Mouse (Mus musculus) forebrain, embryonic 14.5 days (tissue): ENCODE measurements around the gene 1700029I15Rik. TPM values are rescaled to one million over a fixed set of nuclear protein-coding genes. Genes with fewer than 3 reads are reported as not detected.

ENCODE experiments used
- ATAC-seq: fragments of 200-750 bp; cut with Nextera tagmentation; 2 replicates; pipeline ENCODE4 v1.8.0; 2017; ENCODE audit warnings: mild to moderate bottlenecking, moderate library complexity
- DNase-seq: peaks from one replicate; pipeline ENCODE4 v3.0.0-alpha.2; 2015; ENCODE audit warnings: low spot score
- H3K27ac ChIP-seq: fragments of 300-500 bp; sonication (generic); 2 replicates; pipeline ENCODE4 v1.5.1; 2014; ENCODE audit warnings: low read depth, mild to moderate bottlenecking, control low read depth, low read length, moderate library complexity
- H3K27me3 ChIP-seq: fragments of 300-500 bp; sonication (generic); replicated peaks from 2 replicates; pipeline ENCODE4 v1.6.1; 2014; ENCODE audit warnings: low read length, control low read depth, mixed read lengths; ENCODE audit not compliant: control insufficient read depth, insufficient read depth
- H3K36me3 ChIP-seq: fragments of 300-500 bp; sonication (generic); 2 replicates; pipeline ENCODE4 v1.6.1; 2014; ENCODE audit warnings: low read length, control low read depth; ENCODE audit not compliant: control insufficient read depth, insufficient read depth
- H3K4me1 ChIP-seq: fragments of 300-500 bp; sonication (generic); 2 replicates; pipeline ENCODE4 v1.6.1; 2014; ENCODE audit warnings: antibody characterized with exemption, low read length, control low read depth; ENCODE audit not compliant: control insufficient read depth, insufficient read depth
- H3K4me2 ChIP-seq: fragments of 300-500 bp; sonication (generic); 2 replicates; pipeline ENCODE4 v1.6.1; 2014; ENCODE audit warnings: mild to moderate bottlenecking, control low read depth, low read length
- H3K4me3 ChIP-seq: fragments of 300-500 bp; sonication (generic); 2 replicates; pipeline ENCODE4 v1.5.1; 2014; ENCODE audit warnings: low read depth, low read length, control low read depth
- H3K9ac ChIP-seq: fragments of 300-500 bp; sonication (generic); 2 replicates; pipeline ENCODE4 v1.6.1; 2014; ENCODE audit warnings: mild to moderate bottlenecking, low read length, control low read depth, moderate library complexity
- H3K9me3 ChIP-seq: fragments of 300-500 bp; sonication (generic); replicated peaks from 2 replicates; pipeline ENCODE4 v1.6.1; 2016; ENCODE audit warnings: low read length, control low read depth, mixed read lengths; ENCODE audit not compliant: control insufficient read depth
- WGBS: fragments of 180-500 bp; shearing (Covaris S2); extraction: QIAGEN DNeasy Blood & Tissue Kit; methylation state at CpG from one replicate; pipeline ENCODE4 v1.1.7; 2014; 5-methylcytosine and 5-hydroxymethylcytosine counted together
- polyA plus RNA-seq: library from polyadenylated mRNA; unstranded; fragments of >200 nt; fragmentation: Nextera tagmentation; extraction: Ambion mirVana; gene quantifications from 2 replicates; pipeline ENCODE4 v1.2.1, GENCODE M21; 2014

Gene 1700029I15Rik
- polyA plus RNA-seq, 1 experiment from 2014 or later = 3.7 TPM

DNA sequence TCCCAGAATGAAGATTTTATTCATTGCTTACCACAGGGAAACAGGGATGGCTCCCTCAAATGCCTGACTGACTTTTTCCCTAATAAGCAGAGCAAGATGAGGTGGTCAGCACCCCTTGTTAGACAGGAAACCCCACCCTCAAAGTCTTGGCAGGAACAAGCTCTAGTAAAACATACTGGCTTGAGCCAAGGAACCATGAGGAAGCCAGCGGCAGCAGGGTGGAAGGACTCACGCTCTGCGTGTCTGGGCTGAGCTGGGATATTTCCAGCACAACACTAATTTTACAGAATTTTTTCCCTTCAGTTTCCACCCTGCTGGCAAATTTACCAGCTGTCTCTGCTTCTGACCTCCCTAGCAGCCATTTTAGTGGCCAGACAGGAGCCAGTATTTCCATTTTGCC is 44.1 kb downstream of the 1700029I15Rik start:
- WGBS = 85% methylated on average over 3 of the region's 3 CpGs
- no peak overlapping the region for H3K9ac ChIP-seq
- H3K27ac ChIP-seq = 0 out of 2 replicates have a peak overlapping the region, but pooled peaks have one; percentile 6
- H3K9me3 ChIP-seq = no peaks in the 10 kb centered on the region
- DNase-seq (no peak), ATAC-seq (no peak)
- H3K27me3 ChIP-seq = no peaks in the 10 kb centered on the region
- peaks cover 39% of the 10 kb centered on the region for H3K4me1 ChIP-seq
- no peak overlapping the region for H3K4me3 ChIP-seq
- H3K4me2 ChIP-seq = no peak overlapping the region
- peaks cover 33% of the 10 kb centered on the region for H3K36me3 ChIP-seq

DNA sequence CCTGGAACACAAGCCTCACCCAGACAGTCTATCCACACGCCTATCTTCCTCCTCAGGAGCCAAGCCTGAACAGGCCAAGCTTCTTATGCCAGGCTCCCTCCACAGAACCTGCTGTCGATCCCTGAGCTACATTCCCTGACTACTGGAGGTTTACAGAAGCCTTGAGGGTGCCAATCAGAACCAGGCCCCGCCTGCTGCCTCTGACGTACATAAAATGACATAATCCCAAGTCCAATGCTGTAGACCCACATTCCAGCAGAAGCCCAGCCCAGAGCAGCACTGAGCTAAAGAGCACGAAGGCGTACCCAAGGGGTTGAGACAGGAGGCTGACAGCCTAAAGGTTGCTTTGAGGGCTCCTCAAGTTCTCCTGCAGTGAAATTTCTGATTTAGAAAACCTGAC is 45.5 kb downstream of the 1700029I15Rik start:
- H3K9me3 ChIP-seq = no peaks in the 10 kb centered on the region
- no peak overlapping the region for H3K4me2 ChIP-seq
- 0 out of 2 replicates have a peak overlapping the region, but pooled peaks have one; percentile 30 for H3K27ac ChIP-seq
- H3K27me3 ChIP-seq = no peaks in the 10 kb centered on the region
- H3K9ac ChIP-seq = no peak overlapping the region
- ATAC-seq (peak; percentile 37), DNase-seq (peak; percentile 76)
- H3K4me3 ChIP-seq = no peak overlapping the region
- H3K4me1 ChIP-seq = peaks cover 53% of the 10 kb centered on the region
- peaks cover 18% of the 10 kb centered on the region for H3K36me3 ChIP-seq
- WGBS = 51% methylated on average over 6 of the region's 6 CpGs

DNA sequence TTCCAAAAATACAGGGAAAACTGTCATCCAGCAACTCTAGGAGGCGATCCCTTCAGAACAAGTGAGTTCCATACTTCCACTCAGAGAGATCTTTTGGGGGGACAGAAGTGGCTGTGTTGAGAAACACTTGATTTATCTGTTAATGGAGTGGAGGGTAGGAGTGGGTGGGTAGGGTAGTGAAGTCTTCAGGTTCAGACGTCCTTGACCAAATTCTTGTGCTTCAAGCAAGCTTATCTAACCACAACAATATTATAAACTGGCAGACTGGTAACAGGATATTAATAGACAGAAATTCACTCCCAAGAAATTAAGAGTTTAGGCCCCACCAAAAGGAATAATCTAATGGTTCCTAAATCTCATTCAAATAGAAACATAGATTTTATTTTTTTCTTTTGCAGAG is 47.8 kb downstream of the 1700029I15Rik start:
- H3K36me3 ChIP-seq = peaks cover 9% of the 10 kb centered on the region
- 0 out of 2 replicates have a peak, but pooled peaks cover 2% of the 10 kb centered on the region for H3K27me3 ChIP-seq
- no peak overlapping the region for H3K27ac ChIP-seq
- ATAC-seq (no peak), DNase-seq (no peak)
- H3K4me2 ChIP-seq = no peak overlapping the region
- H3K9ac ChIP-seq = no peak overlapping the region
- no peaks in the 10 kb centered on the region for H3K9me3 ChIP-seq
- peaks cover 40% of the 10 kb centered on the region for H3K4me1 ChIP-seq
- 86% methylated on average over 2 of the region's 2 CpGs for WGBS
- no peak overlapping the region for H3K4me3 ChIP-seq

DNA sequence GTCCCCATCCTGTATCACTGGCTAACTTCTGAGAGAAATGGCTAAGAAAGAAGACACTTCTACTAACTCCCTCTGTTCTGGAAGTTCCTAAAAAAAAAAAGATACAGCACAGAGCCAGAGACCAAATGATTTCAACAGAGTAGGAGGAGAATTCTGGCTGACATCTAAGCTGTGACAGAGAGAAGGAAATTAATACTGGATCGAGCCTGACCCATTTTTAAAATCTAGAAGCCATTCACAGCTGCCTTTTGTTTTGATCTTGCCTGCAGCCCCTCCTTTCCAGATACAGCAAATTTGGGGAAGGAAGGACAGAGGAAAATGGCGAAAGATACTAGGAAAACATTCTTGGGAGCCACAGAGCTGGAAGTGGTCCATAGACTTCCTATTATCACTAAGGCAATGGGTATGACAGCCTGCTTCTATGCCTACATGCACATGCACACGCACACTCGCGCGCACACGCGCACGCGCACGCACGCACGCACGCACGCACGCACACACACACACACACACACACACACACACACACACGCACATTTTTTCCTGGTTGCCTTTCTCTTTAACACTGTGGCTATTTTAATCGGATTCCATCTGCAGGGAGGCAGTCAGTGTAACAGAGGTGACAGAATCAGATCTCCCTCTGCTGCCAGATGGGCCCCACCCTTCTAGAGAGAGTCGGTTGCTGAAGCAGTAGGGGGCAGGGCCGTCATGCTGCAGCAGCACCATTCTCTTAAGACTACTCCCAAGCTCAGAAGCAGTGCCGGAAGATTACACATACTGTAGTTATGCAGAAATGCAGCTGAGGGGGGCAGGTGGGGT is 48.6 kb downstream of the 1700029I15Rik start:
- Histone ChIP-seq H3K27me3 (0 out of 2 replicates have a peak, but pooled peaks cover 4% of the 10 kb centered on the region), H3K4me2 (peak overlapping the region; percentile 89), H3K4me1 (peaks cover 35% of the 10 kb centered on the region), H3K36me3 (peaks cover 5% of the 10 kb centered on the region), H3K4me3 (peak overlapping the region; percentile 69), H3K27ac (peak overlapping the region; percentile 82), H3K9ac (peak overlapping the region; percentile 78), H3K9me3 (no peaks in the 10 kb centered on the region)
- 62% methylated on average over 21 of the region's 21 CpGs for WGBS
- ATAC-seq = peak; percentile 22; the same call in 1 of the 2 replicates
- DNase-seq = peak; percentile 74

DNA sequence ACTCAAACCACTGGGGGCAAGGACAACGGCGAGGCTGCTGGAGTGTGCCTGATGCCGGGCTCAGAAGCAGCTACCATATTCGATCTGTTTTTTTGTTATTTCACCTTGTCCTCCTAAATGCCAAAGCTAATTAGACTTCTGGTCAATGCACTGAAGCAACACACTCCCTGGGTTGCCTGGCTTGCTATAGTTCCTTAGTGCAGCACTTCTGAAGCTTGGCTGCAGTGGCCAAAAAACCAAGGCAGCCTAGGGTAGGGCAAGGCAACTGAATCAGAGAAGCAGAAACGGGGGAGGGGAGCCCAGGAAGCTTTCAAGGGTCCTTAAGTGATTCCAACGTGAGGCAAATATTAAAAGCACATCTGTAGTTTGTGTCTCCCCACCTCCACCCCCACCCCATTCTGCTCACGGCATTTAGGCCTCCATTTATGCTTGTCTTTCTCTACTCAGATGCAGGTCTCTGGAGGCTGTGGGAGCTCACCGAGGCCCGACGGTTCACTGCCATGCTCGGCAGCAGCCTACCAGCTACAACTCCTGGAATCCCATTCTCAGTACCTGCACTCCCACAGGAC is 49.4 kb downstream of the 1700029I15Rik start:
- WGBS = 30% methylated on average over 11 of the region's 11 CpGs
- DNase-seq = peak; percentile 24
- Histone ChIP-seq H3K27ac (peak overlapping the region; percentile 82), H3K4me3 (peak overlapping the region; percentile 69), H3K36me3 (no peaks in the 10 kb centered on the region), H3K9me3 (no peaks in the 10 kb centered on the region), H3K27me3 (0 out of 2 replicates have a peak, but pooled peaks cover 4% of the 10 kb centered on the region), H3K4me1 (peaks cover 35% of the 10 kb centered on the region), H3K9ac (peak overlapping the region; percentile 78), H3K4me2 (peak overlapping the region; percentile 89)
- ATAC-seq = no peak

DNA sequence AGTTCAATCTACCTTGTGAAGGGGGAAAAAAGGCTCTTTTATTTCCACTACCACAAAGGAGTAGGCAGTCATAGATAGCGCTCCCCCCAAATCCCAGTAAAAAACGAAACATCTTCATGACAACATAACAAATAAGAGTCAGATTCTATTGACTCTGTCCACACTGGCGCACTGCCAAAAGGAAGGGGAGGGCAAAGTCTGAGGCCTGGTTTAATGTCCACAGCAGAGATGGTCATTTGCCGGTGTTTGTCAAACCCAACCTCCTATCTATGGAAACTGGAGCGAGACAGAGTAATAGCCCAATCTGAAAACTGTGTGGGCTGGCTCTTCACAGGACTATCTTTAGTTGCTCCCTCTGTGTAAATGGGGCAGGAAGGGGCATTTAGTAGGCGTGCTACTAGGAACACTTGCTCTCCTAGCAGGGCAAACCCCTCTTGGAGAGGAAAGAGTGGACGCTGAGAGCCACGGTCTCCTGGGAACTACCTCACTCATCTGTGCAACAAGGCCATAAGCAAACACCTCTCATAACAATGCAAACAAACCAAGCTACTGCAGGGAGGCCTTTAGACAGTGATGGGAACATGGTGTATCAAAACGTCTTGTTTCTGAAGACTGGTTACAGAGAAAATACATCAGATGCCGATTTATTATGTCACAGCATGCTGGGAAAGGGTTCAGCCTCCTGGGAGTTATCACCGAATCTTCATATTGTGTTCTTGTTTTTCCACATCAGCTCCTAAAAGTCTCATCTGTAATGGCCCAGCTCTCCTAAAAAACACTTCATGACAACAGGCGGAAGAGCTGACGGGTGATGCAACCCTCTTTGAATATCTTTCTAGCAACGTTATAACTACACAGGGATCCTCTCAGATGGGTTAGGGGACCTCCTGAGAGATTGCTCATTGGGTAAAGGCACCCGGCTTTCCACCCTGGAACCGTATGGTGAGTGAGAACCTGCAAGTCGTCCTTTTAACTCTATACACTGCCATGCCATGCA is 50.3 kb downstream of the 1700029I15Rik start:
- peaks cover 35% of the 10 kb centered on the region for H3K4me1 ChIP-seq
- H3K27ac ChIP-seq = no peak overlapping the region
- no peak for DNase-seq

DNA sequence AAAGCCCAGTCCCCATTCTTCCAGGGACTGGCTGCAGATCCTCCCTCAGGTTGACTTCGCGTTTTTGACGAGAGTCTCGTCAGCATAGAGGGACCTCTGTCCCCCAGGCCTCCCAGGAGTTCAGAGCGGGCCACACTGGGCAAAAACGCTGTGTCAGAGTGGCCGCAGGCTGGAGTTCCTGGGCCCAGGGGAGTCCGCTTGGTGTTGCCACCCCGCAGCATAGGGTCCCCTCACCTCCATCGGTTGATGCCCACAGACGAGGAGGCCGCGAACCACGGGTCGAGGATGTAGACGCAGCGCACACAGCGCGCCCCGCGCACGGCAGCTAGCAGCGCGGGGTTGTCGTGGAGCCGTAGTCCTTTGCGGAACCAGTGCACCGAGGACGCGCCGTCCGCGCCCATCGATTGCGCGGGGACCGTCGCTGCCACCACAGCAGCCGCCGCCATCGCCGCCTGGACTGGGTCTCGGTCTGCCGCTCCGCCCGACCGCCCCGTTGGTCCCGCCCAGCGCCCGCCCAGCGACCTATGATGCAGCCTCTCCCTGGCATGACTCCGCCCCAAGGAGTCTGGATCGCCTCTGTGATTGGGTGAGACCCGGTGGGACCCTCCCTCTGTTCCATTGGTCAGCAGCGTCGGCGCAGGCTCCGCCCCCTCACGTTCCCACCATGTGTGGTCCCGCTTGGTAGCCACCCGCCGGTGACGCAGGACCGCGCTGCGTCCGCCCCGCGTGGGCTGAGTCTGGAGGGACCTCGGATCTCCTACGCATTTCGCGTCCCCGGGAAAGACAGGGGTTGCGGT is 51.4 kb downstream of the 1700029I15Rik start, which contains the start of gene Cry2:
Gene Cry2 (minus strand): TSS at position 466 of the 797 bp plus-strand sequence.
- no peaks in the 10 kb centered on the region for H3K36me3 ChIP-seq
- peak within 1 kb of the TSS; percentile 35; the same call in 1 of the 2 replicates for H3K27ac ChIP-seq
- peak within 1 kb of the TSS; percentile 78 for H3K9ac ChIP-seq
- H3K9me3 ChIP-seq = no peaks in the 10 kb centered on the region
- H3K27me3 ChIP-seq = 0 out of 2 replicates have a peak, but pooled peaks cover 4% of the 10 kb centered on the region
- ATAC-seq (peak; percentile 98), DNase-seq (peak; percentile 99)
- under 1% methylated on average over 67 of the region's 76 CpGs for WGBS
- H3K4me2 ChIP-seq = peak within 1 kb of the TSS; percentile 89
- peak within 1 kb of the TSS; percentile 69 for H3K4me3 ChIP-seq
- H3K4me1 ChIP-seq = peaks cover 27% of the 10 kb centered on the region

More for the DNA sequence above, 50.3 kb downstream of the 1700029I15Rik start:
- no peaks in the 10 kb centered on the region for H3K36me3 ChIP-seq
- H3K27me3 ChIP-seq = 0 out of 2 replicates have a peak, but pooled peaks cover 4% of the 10 kb centered on the region
- H3K4me3 ChIP-seq = peak overlapping the region; percentile 69
- ATAC-seq = no peak
- 44% methylated on average over 17 of the region's 17 CpGs for WGBS
- no peaks in the 10 kb centered on the region for H3K9me3 ChIP-seq
- H3K4me2 ChIP-seq = peak overlapping the region; percentile 89
- H3K9ac ChIP-seq = peak overlapping the region; percentile 78
